Mouse (Mus musculus) olfactory bulb, adult 2 months (tissue): ENCODE data around the gene Sgsm2. TPM values are rescaled to one million over a fixed set of nuclear protein-coding genes. Genes with fewer than 3 reads are reported as not detected.

ENCODE experiments used
- H3K27ac ChIP-seq: fragments of 200-500 bp; 2 replicates; pipeline ENCODE4 v1.5.1; 2012; ENCODE audit warnings: low read depth, low read length; ENCODE audit not compliant: insufficient read depth
- H3K4me1 ChIP-seq: fragments of 200-500 bp; 2 replicates; pipeline ENCODE4 v1.6.1; 2012; ENCODE audit warnings: low read length; ENCODE audit not compliant: control insufficient read depth, insufficient read depth
- H3K4me3 ChIP-seq: fragments of 200-500 bp; 2 replicates; pipeline ENCODE4 v1.5.1; 2012; ENCODE audit warnings: mild to moderate bottlenecking, low read depth, low read length, moderate library complexity; ENCODE audit not compliant: insufficient read depth
- CTCF ChIP-seq: fragments of 200-500 bp; IDR thresholded peaks from 2 replicates; pipeline ENCODE4 v1.5.1; 2012; ENCODE audit warnings: low read depth, mild to moderate bottlenecking, low read length, moderate library complexity; ENCODE audit not compliant: insufficient read depth
- POLR2A ChIP-seq: fragments of 200-500 bp; IDR thresholded peaks from 2 replicates; pipeline ENCODE4 v1.6.1; 2012; ENCODE audit warnings: mild to moderate bottlenecking, low read depth, low read length, moderate library complexity; ENCODE audit not compliant: insufficient read depth
- WGBS: fragments of 180-500 bp; shearing (Covaris S2); methylation state at CpG from one replicate; pipeline ENCODE4 v1.1.7; 2018; 5-methylcytosine and 5-hydroxymethylcytosine counted together
- polyA plus RNA-seq: library from polyadenylated mRNA; stranded (reverse); fragments of >200 nt; gene quantifications from 2 replicates; pipeline ENCODE4 v1.2.4, GENCODE M21; 2012; ENCODE audit warnings: low replicate concordance; ENCODE audit not compliant: missing spikeins, insufficient read depth, insufficient read length

Gene Sgsm2
- polyA plus RNA-seq, 1 experiment = not detected

DNA sequence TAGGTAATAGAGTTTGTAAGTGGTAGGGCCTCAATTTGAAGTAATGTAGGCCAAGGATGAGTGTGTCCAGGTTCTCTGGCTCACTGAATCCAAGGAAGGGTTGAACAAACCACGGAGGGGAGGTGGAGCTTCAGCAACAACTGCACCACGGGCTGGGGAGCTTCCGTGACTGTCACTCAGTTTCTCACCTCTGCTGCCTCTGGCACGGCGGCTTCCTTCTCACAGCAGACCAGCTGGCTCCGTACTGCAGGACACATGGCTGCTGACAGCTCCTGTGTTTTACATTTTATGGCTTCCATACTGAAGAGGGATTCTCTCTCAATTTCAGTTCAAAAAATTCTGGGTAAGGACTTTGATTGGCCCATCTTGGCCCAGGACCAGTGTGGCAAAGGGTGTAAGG lies 22.4 kb upstream of the Sgsm2 start:
- WGBS = 86% methylated on average over 6 of the region's 6 CpGs
- H3K27ac ChIP-seq = no peak overlapping the region

DNA sequence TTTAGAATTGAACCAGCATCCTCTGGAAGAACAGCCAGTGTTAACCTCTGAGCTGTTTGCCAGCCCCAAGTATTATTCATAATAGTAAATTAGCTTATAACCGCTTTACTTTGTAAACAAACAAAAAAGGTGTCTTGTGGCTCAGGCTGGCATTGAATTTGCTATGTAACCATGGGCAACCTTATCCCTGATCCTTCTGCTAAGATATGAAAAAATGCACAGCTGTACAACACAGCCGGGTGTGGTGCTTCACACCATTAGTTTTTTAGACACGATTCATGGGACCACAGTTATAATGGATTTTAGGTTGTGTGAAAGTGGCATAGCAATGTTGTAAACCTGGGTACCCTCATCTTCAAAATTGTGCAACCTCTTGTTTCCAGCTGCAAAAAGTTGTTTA lies 15.6 kb upstream of the Sgsm2 start:
- TF ChIP-seq CTCF (no peak), POLR2A (no peak)
- no peak overlapping the region for H3K4me3 ChIP-seq
- 81% methylated on average over 3 of the region's 3 CpGs for WGBS
- no peaks in the 10 kb centered on the region for H3K4me1 ChIP-seq
- no peak overlapping the region for H3K27ac ChIP-seq

More for the DNA sequence above, 22.4 kb upstream of the Sgsm2 start:
- no peaks in the 10 kb centered on the region; the same call in 1 of the 2 replicates for H3K4me1 ChIP-seq
- H3K4me3 ChIP-seq = no peak overlapping the region
- TF ChIP-seq CTCF = no peak
- TF ChIP-seq POLR2A = no peak

DNA sequence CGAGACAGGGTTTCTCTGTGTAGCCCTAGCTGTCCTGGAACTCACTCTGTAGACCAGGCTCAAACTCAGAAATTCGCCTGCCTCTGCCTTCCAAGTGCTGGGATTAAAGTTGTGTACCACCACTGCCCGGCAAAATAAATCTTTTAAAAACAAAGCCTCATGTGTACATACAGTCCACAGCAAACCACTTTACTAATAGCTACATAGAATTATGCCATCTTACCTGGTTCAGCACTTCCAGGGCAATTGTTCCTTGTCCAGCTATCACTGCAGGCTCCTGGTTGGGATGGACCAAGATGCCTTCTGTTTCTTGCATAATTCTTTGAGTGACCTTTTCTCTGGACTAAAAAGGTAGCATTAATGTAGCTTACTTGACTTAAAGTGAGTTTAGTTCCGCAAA lies 13.1 kb upstream of the Sgsm2 start:
- H3K4me1 ChIP-seq = no peaks in the 10 kb centered on the region
- TF ChIP-seq POLR2A (no peak), CTCF (no peak)
- no peak overlapping the region for H3K4me3 ChIP-seq
- H3K27ac ChIP-seq = no peak overlapping the region
- WGBS = 93% methylated on average over 4 of the region's 4 CpGs

DNA sequence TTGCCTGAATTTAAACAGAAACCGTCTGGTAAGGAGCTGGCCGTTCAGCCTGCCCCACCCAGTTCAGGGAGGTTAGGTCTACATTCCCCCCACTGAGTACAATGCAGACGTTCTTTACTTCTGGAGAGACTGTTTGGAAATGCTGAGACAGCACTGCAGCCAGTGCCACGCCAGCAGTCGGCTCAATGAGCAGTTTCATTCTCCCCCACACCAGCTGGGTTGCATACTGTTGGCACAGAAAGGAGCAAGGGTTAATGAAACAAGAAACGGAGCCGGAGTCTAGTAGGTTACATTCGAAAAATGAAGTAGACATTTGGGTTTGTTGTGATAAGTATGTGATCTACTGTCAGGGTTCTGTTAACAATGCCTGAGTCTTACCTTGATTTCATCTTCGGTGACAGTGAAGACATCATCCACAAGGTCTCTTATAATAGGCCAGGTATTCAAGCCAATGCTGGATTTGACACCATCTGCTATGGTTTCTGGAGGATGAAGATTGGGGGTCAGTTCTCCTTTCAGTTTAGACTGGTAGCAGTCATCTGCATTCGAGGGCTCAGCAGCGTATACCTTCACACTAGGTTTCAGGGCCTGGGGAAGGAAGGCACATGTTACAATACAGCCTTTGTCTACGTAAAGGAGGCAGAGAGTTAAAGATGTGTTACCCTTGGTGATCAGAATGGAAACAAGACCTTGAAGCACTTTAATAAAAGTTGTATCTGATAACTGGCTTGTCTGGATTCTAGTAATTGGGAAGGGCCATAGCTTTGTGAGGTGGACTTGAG lies 11.9 kb upstream of the Sgsm2 start:
- WGBS = 75% methylated on average over 12 of the region's 12 CpGs
- Histone ChIP-seq H3K4me1 (no peaks in the 10 kb centered on the region), H3K4me3 (no peak overlapping the region), H3K27ac (no peak overlapping the region)
- TF ChIP-seq CTCF (no peak), POLR2A (no peak)

DNA sequence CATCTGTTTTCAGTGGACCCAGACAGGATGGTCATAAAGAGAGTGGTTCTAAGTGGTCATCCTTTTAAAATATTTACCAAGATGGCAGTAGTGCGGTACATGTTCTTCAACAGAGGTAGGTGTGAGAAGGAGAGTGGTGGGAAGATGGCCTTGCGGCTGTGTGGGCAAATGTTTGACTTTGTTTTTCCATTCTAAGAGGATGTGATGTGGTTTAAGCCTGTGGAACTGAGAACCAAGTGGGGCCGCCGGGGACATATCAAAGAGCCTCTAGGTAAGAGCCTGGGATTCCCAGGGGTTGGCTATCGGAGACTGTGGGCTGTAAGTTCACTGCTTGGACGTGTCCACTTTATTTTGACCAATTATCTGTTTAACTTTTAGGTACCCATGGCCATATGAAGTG lies 11.0 kb upstream of the Sgsm2 start:
- WGBS = 96% methylated on average over 6 of the region's 6 CpGs
- H3K4me1 ChIP-seq = no peaks in the 10 kb centered on the region
- no peak overlapping the region for H3K4me3 ChIP-seq
- TF ChIP-seq POLR2A = no peak
- TF ChIP-seq CTCF = no peak
- no peak overlapping the region for H3K27ac ChIP-seq

DNA sequence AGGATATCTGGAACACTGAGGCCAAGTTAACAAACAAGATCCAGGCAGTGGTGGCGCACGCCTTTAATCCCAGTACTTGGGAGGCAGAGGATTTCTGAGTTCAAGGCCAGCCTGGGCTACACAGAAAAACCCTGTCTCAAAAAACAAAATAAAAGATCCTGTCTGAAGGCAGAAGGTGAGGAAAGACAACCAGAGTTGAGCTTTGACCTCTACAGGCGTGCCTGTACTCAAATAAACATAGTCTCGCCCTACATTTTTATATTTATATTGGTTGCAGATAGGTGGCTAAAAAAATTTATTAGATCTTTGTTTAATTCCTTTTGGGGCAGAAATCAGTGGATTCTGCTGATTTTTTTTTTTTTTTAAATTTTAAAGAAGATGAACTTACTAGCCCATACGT lies 5.6 kb upstream of the Sgsm2 start:
- WGBS = 94% methylated on average over 5 of the region's 5 CpGs
- peaks cover 2% of the 10 kb centered on the region; the same call in 1 of the 2 replicates for H3K4me1 ChIP-seq
- no peak overlapping the region for H3K27ac ChIP-seq
- no peak overlapping the region for H3K4me3 ChIP-seq
- no peak for TF ChIP-seq CTCF
- no peak for TF ChIP-seq POLR2A

DNA sequence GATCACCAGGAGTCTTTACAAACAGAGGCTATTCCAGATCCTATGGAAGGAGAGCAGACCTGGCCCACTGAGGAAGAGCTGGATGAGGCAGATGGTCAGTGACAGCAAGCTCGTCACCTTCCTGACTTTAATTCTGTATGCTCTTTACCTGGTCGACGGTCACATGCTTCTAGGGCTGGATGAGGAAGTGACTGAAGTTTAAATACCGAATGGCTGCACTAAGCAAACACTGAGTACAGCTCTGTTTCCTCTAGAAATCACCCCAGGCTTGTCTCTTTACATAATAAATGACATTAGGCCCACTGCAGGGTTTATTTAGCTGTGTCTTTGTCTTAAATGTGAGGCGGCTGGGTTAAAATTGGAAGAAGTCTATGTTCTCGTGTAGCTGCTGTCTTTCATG lies 4.7 kb upstream of the Sgsm2 start:
- WGBS = 85% methylated on average over 6 of the region's 6 CpGs
- no peak overlapping the region for H3K27ac ChIP-seq
- peaks cover 2% of the 10 kb centered on the region; the same call in 1 of the 2 replicates for H3K4me1 ChIP-seq
- TF ChIP-seq CTCF = no peak
- no peak for TF ChIP-seq POLR2A
- H3K4me3 ChIP-seq = no peak overlapping the region

DNA sequence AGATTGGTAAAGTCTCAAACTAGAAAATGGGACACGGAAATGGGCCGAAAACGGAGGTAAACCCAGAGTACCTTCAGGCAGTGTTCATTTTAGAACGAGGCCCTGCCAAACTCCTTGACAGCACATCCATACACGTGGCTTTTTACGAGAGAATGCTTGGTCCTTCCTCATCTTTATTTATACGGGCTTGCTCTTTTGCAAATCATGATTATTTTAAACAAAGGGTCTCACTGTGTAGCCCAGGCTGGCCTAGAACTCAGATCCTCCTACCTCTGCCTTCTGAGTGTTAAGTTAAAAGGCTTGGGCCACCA lies 1.6 kb upstream of the Sgsm2 start:
- under 1% methylated on average over 7 of the region's 7 CpGs for WGBS
- H3K4me3 ChIP-seq = peak overlapping the region; percentile 92
- peaks cover 4% of the 10 kb centered on the region for H3K4me1 ChIP-seq
- H3K27ac ChIP-seq = no peak overlapping the region
- TF ChIP-seq CTCF (no peak), POLR2A (no peak)

DNA sequence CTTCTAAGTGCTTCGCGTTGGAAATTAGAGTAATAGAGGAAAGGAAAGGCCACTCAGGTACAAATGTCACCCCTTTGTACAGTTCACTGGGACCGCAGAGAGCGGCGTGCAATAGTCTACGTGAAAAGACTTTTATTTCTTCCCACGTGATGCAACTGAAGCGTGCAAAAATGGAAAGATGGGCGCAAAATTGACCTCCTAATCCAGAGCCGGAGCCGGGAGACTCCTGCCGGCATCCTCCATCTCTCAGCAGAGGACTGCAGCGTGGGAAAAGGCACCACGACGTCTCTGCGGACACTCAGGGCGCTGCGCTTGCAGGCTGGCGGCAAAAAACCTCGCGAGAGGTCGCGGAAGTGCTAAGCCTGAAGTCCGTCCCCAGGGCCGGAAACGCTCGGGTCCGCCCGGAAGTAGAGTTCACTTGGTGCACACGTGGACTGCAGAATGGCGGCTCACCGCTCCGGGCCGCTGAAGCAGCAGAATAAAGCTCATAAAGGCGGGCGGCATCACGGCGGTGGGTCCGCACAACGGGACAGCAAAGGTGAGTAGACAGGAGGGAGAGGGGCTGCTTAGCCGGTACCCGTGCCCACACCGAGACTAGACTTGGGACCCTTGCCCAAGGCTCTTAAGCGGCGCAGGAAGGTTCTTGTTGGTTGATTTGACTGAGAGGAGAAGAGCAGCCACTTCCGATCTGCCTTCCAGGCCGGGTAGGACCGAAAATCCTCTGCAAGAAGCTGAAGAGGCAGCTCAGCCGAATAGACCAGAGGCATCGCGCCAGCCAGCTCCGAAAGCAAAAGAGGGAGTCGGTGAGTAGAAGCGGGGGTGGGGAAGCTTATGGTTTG lies 1.0 kb upstream of the Sgsm2 start, which contains the start of gene Tsr1:
Gene Tsr1, plus strand, starts transcription at position 394 of the 839 bp plus-strand sequence.
- peak within 1 kb of the TSS; percentile 90 for H3K27ac ChIP-seq
- WGBS = under 1% methylated on average over 54 of the region's 54 CpGs
- TF ChIP-seq POLR2A (peak; percentile 79; the same call in 1 of the 2 replicates), CTCF (no peak)
- peaks cover 4% of the 10 kb centered on the region for H3K4me1 ChIP-seq
- H3K4me3 ChIP-seq = peak within 1 kb of the TSS; percentile 92
